Mouse (Mus musculus) heart, postnatal 4 days (tissue): ENCODE results near the gene Lig4. TPM values are rescaled to one million over a fixed set of nuclear protein-coding genes. Genes with fewer than 3 reads are reported as not detected.

Experiments used
- DNase-seq: peaks from one replicate; pipeline ENCODE4 v3.0.0; 2021
- total RNA-seq, 2 experiments: library from RNA; stranded (reverse); gene quantifications; 2 replicates each; pipeline ENCODE4 v1.2.3; 2021

Lig4 gene
- total RNA-seq: 1 to 10 TPM; 4.8 to 6.6 TPM

- DNase-seq: peak; percentile 99
These were observed at the start of gene Lig4, which contains the start of gene Abhd13 for GRCm38 (mm10) chr8:9977573-9978314. Gene Lig4, minus strand, starts transcription at chr8:9977686. Gene Abhd13, plus strand, starts transcription at chr8:9977707.

GRCm38 (mm10) chr8:10017231-10017630, 39.7 kb upstream of the Lig4 start:
- DNase-seq: peak; percentile 77

- no peak for DNase-seq
These were observed 38.8 kb upstream of the Lig4 start for GRCm38 (mm10) chr8:10016252-10016651.

DNA sequence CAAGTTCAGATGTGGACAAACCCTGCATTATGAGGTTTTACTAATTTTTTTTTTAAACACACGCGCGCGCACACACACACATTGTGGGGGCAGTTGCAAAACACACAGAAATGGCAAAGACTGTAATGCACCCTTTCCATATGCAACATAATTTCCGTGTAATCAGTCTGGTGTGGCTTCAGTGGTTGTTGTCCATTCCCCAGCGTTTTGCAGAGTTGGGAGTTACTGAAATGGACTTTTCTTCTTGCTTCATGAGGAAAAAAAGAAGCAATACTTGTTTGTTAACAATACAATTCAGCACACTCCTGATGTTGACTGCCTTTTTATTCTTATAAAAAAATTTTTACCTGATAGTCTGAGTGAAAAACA, 30.2 kb upstream of the Lig4 start:
- DNase-seq: no peak

DNA sequence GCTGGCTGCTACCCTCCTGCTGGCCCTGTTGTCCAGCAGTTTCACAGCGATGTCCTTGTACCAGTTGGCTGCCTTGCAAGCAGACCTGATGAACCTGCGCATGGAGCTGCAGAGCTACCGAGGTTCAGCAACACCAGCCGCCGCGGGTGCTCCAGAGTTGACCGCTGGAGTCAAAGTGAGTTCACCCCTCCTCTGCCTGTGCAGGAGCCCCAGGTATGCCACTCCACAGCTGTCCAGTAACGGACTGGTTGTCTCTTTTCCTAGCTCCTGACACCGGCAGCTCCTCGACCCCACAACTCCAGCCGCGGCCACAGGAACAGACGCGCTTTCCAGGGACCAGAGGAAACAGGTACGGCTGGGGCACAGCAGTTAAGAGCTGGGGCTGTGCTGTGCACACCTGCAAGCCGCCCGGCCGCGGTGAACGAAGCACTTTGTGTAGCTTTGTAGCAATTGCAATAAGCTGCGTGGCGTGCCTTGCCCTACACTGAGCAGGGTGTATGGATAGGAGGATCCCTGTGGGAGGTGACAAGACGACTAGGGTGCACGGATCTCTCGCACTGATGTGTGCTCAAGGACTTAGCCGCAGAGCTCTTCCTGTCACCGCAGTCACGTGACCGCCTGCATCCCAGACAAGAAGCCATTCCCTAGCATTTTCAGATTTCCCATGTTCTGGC, 29.6 kb upstream of the Lig4 start:
- peak; percentile 14 for DNase-seq

DNA sequence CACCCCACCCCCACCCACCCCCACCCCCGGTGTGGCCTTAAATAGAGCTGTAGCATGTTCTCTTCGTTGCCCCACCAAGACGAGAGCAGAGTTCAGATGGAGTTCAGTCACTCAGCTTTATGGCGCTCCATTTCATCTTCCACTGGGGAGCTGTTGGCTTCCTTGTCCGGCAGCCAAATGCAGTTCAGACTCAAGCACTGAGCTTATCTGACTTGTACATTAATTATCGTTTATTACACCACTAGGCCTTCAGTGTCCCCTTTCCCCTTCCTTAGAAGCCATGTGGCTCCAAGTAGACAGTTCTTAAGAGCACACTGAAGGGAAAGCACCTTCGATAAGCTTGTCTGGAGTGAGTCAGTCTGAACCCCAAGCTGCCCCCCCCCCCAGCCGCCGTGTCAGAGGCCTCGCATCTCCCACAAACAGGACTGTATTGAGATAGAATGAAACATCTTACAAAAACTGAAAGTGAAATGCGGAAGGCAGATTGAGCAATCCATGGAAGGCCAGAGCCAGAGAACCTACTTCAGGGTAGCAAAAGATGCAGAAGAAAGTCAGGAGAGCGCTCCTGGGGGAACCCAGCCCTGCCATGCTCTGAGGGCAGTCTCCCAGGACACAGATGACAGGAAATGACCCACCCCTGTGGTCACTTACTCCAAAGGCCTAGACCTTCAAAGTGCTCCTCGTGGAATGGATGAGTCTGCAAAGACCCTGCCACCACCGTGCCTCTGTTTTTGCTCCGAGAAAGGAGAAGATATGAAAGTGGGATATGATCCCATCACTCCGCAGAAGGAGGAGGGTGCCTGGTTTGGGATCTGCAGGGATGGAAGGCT, 28.9 kb upstream of the Lig4 start, which contains the start of gene Tnfsf13b:
Gene Tnfsf13b, plus strand, starts transcription at position 312 of the 830 bp plus-strand sequence.
- no peak for DNase-seq

DNA sequence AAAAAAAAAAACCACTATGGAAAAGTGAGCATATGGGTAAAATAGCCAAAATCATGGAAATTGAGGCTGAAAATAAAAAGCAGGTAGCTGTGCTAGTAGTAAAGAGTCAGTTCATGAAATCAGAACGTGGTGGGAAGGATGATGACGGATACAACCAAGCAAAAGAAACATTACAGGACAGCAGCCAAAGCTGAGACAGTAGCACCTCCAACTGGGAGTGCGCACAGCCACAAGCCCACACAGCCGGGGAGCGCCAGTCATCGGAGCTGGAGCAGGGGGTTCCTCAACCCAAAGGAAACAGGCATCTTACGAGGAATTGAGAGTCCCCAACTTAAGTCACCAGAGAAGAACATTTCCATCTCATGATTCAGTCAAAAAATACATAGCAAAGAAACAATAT, 26.6 kb upstream of the Lig4 start:
- no peak for DNase-seq

DNA sequence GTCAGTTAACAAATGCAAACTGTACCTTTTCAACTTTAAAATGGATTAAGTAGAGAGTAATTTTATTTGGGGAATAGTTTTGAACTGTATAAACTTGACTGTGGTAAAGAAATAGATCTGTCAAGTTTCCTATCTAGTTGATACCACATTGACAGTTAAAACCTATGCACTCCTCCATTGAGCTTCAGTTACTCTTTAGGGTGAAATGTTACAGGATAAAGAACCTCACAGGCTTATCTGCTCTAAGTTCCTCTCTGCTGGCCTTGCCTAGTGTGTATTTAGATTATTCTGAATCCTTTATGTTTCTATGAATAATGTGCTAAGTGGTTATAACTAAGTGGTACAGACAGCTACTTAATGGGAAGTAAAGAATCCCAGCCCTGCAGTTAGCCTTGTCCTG, 2.7 kb upstream of the Lig4 start:
- DNase-seq: no peak

GRCm38 (mm10) chr8:9979746-9980145, 2.3 kb upstream of the Lig4 start:
- DNase-seq: no peak

GRCm38 (mm10) chr8:9978475-9979230, 1.2 kb upstream of the Lig4 start:
- no peak for DNase-seq

- DNase-seq: no peak
These were observed 470 bp downstream of the Lig4 start for GRCm38 (mm10) chr8:9977016-9977415.

GRCm38 (mm10) chr8:9975898-9976611, 1.4 kb downstream of the Lig4 start:
- peak; percentile 99 for DNase-seq

GRCm38 (mm10) chr8:9975276-9975675, 2.2 kb downstream of the Lig4 start:
- no peak for DNase-seq

DNA sequence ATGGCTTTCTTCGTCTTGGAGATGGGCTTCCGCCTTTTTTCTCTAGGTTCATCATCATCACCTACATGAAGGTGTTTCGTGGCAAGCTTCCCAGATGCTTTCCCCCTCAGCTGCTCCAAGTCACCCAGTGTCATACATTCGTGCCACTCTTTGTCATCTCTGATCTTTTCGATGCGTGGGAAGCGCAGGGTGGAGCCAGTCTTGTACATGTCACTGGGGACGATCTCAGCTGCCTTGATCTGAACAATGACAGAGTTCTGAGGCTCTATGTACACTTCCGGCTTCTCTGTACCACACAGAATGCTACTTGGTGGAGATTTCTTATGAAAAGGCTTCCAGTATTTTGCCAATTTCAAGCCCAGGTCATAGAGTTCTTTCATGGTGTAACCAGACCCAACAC, 5.6 kb downstream of the Lig4 start:
- no peak for DNase-seq

DNA sequence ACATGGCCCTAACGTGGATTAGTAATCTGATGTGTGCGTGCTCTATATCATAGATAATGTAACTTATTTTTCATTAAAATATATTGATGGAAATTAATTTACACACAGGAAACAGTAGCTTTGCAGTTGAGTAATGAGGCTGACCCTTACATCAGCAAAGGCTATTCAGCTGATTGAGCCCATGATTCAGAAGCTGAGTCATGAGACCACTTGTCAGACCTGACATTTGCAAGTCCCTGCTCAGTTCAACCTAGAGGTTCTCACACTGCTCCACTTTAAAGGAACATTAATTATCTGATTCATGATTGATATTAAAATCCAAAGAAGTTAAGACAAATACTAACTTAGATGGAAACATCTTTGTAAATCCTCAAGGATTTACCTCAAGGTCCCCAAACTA, 17.6 kb downstream of the Lig4 start:
- DNase-seq: no peak

DNA sequence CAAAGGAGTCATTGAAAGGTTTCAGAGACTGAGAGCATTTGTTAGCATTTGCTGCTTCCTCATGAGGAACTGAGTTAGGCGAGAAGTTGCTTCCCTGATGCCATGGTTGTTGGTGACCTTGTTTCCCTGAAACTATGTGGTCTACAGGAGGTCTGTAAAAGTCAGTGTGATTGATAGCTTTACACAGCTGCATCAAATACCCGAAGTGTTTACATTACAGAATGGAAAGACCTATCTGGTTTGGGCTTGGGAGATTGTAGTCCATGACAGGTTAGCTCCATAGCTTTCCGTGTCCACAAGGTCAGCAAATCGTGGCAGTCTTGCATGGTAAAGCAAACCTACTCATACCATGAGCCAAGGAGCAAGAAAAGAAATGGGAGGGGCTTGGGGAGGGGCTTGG, 19.1 kb downstream of the Lig4 start:
- DNase-seq: no peak

DNA sequence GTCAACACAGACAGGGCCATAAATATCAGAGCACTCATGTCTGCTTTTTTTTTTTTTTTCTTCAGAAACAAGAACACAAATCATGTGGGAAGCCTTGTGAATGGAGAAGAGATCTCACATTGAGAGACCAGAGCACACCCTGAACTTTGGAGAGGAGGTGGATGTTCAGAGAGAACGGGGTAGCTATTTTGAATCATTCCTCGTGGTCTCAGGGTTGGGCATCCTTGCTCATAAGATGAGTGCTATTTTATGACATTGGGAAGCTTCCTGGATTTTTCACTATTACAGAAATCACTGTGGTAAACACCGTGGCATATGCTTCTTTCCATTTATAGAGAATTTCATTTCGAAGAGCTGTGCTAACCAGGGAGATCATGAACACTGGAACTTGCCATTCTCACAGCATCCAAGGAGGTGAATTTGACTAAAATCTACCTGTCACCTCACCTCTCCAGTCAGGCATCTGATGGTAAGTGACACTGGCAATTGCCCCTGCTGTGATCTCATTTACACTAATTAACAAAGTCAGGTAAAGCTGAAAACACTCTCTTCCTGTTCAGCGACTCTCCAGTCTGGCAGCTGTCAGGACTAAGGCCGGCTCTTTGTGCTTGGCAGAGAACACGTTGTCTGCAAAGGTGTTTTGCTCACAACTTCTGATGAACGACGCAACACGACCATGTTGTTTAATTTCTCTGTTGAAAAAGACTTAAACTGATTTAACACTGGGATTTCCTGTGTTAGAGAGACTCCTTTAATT, 28.2 kb downstream of the Lig4 start:
- DNase-seq: no peak

GRCm38 (mm10) chr8:9935574-9935973, 41.9 kb downstream of the Lig4 start:
- DNase-seq: no peak

DNA sequence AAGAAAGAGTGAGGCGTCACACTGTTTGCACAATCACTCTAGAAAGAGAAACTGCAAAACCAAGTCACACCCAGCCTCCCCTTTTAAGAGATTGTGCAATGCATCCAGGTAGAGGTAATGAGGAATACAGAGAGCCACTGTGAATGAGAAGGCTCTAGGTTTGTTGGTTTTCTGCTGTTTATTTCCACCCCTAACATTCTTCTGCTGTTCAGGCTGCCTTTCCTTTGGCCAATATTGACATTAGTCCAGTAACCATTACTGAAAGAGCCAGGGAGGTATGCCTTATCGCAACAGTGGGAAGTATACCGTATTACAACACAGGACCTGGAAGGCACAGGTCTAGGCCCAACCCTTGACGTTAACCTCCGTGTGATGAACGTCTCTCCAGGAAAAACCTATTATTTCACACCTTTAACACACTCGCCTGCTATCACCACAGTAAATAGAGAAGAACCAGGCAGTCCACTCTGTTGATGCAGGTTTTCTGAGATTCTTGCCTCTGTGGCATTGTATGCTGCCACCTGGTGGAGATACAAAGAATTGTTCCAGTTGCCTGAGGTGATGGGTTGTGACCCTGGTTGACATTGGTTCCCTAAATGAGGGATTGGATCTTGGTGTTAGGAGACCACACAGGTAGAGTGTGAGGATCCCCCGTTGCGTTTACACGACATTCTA, 42.5 kb downstream of the Lig4 start:
- DNase-seq: peak; percentile 43

DNA sequence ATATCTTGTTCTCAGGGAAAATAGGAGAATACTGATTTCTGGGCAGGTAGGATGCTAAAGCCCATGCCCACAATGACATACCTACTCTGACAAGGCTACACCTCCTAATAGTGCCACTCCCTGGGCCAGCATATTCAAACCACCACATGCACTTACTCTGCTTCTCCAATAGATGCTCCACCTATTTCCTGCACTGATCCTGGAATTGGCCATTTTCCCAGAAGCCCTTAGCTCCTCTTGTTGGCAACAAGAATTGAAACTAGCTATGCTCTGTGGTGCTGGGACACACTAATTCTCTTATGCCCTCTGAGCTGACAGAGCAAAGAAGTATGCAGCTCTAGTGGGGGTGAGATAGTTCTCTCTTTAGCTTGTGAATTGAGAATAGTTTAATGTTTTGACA, 44.8 kb downstream of the Lig4 start:
- DNase-seq: peak; percentile 7
